Mouse (Mus musculus) B cell, adult 67 days (primary cell): Measurements from ENCODE around the gene Kat8. TPM values are rescaled to one million over a fixed set of nuclear protein-coding genes. Genes with fewer than 3 reads are reported as not detected.

Experiments
- total RNA-seq, 2 experiments: library from RNA; stranded (reverse); gene quantifications; 4 replicates each; pipeline ENCODE4 v1.2.4; 2023

The Kat8 gene
- total RNA-seq: 10 to 100 TPM; 51.0 to 58.3 TPM

GRCm38 (mm10) chr7:127912190-127912871, at the start of gene Kat8:
Gene Kat8 (plus strand): TSS chr7:127912516.

DNA sequence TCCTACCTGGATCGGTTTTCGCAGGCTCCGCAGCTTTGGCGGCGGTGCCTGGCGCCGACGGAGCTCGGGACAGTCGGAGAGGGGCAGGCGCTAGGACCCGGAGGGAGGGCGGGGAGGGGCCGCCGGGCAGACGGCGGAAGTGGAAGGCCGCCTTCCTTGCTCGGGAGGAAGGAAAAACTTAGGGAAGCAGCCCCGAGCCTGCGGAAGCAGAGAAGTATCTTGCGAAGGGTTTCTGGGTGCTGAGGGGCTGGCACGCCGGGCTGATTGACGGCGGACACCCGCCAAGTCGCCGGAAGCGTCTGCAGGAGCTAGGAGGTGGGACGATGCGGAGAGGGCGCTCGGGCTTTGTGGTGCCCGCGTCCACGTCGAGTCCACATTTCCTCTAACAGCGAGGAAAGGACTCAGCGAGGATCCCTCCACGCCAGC, 36.3 kb upstream of the Kat8 start, which contains the start of gene Zfp646:
Gene Zfp646 (plus strand): TSS at position 181 of the 426 bp plus-strand sequence.

DNA sequence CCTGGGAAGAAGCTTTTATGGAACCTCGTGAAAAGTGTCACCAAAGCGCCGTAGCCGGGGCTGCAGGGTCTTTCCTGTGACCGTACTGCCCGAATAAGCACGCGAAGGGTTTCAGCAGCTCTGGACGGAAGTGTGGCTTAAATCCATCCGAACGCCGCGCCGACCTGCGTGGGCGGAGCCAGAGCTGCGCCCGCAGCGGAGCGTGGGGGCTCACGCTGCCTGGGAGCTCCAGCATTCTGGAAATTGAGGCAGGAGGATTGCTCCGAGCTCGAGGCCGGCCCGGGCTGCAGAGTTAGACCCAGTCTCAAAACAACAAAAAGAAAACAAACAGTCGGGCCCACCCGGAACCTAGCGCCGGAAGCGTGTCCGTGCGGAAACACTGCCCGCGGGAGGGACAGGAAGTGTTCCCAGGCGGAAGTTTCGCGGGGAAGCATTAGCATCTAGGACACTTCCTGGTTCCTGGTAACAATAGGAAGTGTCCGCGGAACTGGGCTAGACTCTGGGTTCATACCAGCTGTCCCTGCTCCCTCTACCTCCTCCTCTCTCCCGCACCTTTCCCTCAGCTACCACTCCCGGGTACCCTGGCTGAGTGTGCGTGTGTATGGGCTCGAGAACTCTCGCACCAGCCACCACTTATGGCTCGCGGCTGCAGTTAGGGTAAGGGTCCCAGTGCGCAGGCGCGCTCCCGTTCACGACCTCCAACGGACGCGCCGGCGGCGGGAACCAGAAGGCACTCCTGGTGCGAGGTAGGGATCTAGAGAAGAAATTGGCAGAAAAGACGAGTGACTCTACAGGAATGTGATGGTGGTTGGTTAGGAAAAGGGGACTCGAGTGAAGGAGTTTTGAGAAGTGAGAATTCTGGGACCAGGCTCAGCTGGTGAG, 35.6 kb upstream of the Kat8 start, which contains the start of gene Zfp668:
Gene Zfp668 (minus strand): TSS at position 362 of the 882 bp plus-strand sequence.

GRCm38 (mm10) chr7:127890798-127891197, 21.5 kb upstream of the Kat8 start, which contains the start of gene Prss53:
Gene Prss53 (minus strand): TSS chr7:127890970.

GRCm38 (mm10) chr7:127895442-127895841, 16.9 kb upstream of the Kat8 start, which contains the start of the genes Gm21974 and Vkorc1:
Gene Gm21974 (minus strand): TSS chr7:127895454.
Gene Vkorc1 (minus strand): TSS chr7:127895617.

DNA sequence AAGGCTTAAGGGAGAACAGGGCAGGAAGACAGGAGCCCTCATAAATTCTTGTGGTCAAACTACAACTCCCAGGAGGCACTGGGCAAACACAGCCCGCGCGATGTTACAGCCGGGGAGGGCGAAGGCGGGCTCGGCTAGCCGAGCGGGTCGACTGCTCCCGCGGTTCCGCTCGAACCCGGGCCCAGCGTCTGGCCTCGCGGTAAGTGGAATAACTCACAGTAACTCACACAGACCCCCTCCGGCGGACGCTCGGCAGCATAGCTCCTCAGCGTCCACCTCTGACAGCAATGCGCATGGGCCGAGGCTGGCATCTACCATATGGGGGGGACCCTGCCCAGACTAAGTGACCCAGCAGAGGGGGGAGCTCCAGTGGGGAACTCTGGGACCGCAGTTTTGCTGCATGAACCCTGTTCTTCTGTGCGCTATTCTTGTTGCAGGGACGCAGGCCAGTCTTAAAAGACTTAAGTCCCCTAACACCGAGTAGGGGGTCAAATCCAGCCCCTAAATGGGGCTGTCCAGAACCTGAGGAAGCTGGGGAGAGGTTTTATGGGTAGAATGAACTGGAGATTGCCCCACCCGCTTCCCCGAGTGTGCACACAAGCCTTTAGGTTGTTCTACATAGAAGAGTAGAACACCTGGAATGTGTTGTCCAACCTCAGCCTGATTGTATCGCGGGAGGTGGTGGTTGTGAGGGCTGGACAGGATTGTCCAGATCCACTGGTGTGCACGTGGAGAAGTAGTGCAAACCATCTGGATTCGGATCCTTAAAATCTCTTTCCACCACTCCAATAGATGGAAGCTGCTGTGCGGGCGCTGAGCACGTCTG, 8.1 kb upstream of the Kat8 start, which contains the start of gene Bckdk:
Gene Bckdk (plus strand): TSS at position 112 of the 826 bp plus-strand sequence.

DNA sequence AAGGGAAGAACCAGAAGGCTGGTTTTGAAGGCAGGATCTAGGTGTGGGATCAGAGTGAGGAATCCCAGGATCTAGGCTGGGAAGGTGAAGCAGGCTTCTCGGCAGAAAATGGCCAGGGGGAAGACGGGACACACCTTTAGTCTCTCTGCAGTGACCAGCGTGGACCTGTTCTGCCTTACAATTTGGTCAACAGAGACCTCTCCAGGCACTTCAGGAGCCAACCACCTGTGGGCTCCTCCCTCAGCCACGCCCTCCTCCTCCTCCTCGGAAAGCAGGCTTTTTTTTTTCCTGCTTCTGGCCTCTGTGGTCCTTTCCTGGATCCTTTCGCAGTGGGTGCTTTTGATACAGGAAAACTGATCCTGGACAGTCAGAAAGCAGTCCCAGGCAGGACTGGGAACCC, 17.6 kb downstream of the Kat8 start, which contains the start of gene Prss8:
Gene Prss8 (minus strand): TSS at position 182 of the 400 bp plus-strand sequence.

DNA sequence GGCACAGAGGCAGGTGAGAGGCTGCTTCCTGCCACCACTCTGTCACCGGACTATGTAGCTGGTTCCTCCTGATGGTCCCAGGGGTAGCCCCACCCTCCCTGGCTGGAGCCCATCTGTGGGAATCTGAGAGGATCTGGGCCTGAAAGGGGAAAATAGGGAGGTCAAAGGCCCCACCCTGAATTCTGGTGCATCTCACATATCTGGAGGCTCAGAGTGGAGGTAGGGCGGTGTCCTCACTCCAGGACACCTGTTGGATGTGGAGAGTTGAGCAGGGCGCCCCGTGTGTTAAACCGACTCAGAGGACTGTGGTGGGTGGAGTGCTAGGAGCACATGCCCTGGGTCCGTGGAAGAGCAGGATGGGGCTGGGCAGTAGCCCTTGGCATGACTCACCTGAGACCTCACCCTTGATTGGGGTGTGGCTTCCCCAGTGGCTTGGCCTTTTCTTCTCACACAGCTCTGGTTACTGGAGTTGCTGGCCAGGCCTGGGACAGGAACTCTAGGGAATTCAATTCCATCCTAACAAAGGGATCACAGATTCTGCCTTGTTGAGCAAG, 34.2 kb downstream of the Kat8 start, which contains the start of gene Prss36:
Gene Prss36 (minus strand): TSS at position 256 of the 554 bp plus-strand sequence.

GRCm38 (mm10) chr7:127967004-127967921, 54.9 kb downstream of the Kat8 start, which contains the start of gene Fus:
Gene Fus (plus strand): TSS chr7:127967457.

Other genes starting within 250 kb of the Kat8 start
- gene Bcl7c, start 203.6 kb upstream of the Kat8 start, total RNA-seq: 10 to 100 TPM; 57.9 to 70.7 TPM
- gene Ctf1, start 199.8 kb upstream of the Kat8 start, total RNA-seq: not detected
- gene Ctf2, start 180.3 kb upstream of the Kat8 start, total RNA-seq: not detected
- 10 to 100 TPM; 14.3 to 15.7 TPM for gene Fbxl19, start 168.0 kb upstream of the Kat8 start, total RNA-seq
- gene Orai3, start 142.7 kb upstream of the Kat8 start, total RNA-seq: 10 to 100 TPM; 38.3 to 40.4 TPM
- 10 to 100 TPM; 71.9 to 94.6 TPM for gene Setd1a, start 135.8 kb upstream of the Kat8 start, total RNA-seq
- under 1 TPM in 1 of 2 experiments, not detected in 1; 0.53 TPM for gene Gm49388, start 126.9 kb upstream of the Kat8 start, total RNA-seq
- gene Hsd3b7, start 111.9 kb upstream of the Kat8 start, total RNA-seq: 1 to 10 TPM; 4.1 to 6.1 TPM
- gene Stx4a, start 88.2 kb upstream of the Kat8 start, total RNA-seq: 100 to 1,000 TPM; 143 to 167 TPM
- gene Stx1b, start 88.0 kb upstream of the Kat8 start, total RNA-seq: not detected
- gene Zfp646, start 36.3 kb upstream of the Kat8 start, total RNA-seq: 100 to 1,000 TPM; 104 to 108 TPM
- gene Zfp668, start 35.7 kb upstream of the Kat8 start, total RNA-seq: 10 to 100 TPM; 15.3 to 20.7 TPM
- gene Prss53, start 21.5 kb upstream of the Kat8 start, total RNA-seq: under 1 TPM in 1 of 2 experiments, not detected in 1; 0.49 TPM
- gene Gm21974, start 17.1 kb upstream of the Kat8 start, total RNA-seq: under 1 TPM in 1 of 2 experiments, not detected in 1; 0.83 TPM
- gene Vkorc1, start 16.9 kb upstream of the Kat8 start, total RNA-seq: 10 to 100 TPM; 13.7 to 19.4 TPM
- 10 to 100 TPM; 29.3 to 35.7 TPM for gene Bckdk, start 8.4 kb upstream of the Kat8 start, total RNA-seq
- not detected for gene Prss8, start 17.6 kb downstream of the Kat8 start, total RNA-seq
- 1 to 10 TPM; 1.7 to 3.1 TPM for gene Prss36, start 34.2 kb downstream of the Kat8 start, total RNA-seq
- gene Fus, start 54.9 kb downstream of the Kat8 start, total RNA-seq: 100 to 1,000 TPM; 721 to 839 TPM
- gene Pycard, start 81.4 kb downstream of the Kat8 start, total RNA-seq: 10 to 100 TPM; 21.7 to 25.7 TPM
- gene Trim72, start 91.4 kb downstream of the Kat8 start, total RNA-seq: 1 to 10 TPM; 1.0 to 1.3 TPM
- gene Itgam, start 150.1 kb downstream of the Kat8 start, total RNA-seq: 1 to 10 TPM; 1.7 to 1.8 TPM
- not detected for gene Gm49368, start 150.2 kb downstream of the Kat8 start, total RNA-seq
- gene Itgax, start 217.0 kb downstream of the Kat8 start, total RNA-seq: 1 to 10 TPM in 1 of 2 experiments, under 1 TPM in 1; 0.53 to 1.3 TPM
- 1 to 10 TPM; 1.2 to 3.3 TPM for gene Itgad, start 241.9 kb downstream of the Kat8 start, total RNA-seq